Mouse (Mus musculus) A20 (cell line): Measurements from ENCODE around the gene Arl4c.

Experiments used
- DNase-seq: peaks from one replicate; pipeline ENCODE4 v3.0.0-alpha.2; 2011; ENCODE audit warnings: low read depth, low spot score

The Arl4c gene

GRCm38 (mm10) chr1:88701870-88702661, at the start of gene Arl4c:
TSS of gene Arl4c (minus strand) at chr1:88702221.
- DNase-seq = no peak

- DNase-seq = no peak
Observed at GRCm38 (mm10) chr1:88751332-88751731, 49.3 kb upstream of the Arl4c start.

- no peak for DNase-seq
Observed at GRCm38 (mm10) chr1:88750576-88750975, 48.6 kb upstream of the Arl4c start.

DNA sequence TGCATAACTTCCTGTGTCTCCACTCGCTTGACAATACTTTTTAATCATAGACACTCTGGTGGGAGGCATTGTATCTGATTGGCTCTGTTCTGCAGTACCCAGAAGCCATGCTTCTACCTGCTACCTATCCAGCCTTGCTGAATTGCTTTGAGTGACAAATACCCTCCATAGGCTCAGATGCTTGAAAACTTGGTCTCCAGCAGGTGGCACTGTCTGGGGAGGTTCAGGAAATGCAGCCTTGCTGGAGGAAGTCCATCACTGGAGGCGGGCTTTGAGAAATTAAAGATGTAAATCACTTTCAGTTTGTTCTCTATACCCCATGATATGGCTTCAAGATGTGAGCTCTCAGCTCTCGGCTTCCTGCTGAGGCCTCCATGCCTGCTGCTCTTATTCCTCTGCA, 48.1 kb upstream of the Arl4c start:
- DNase-seq = no peak

GRCm38 (mm10) chr1:88749106-88749505, 47.1 kb upstream of the Arl4c start:
- DNase-seq = no peak

GRCm38 (mm10) chr1:88745256-88745655, 43.2 kb upstream of the Arl4c start:
- peak; percentile 3 for DNase-seq

- DNase-seq = no peak
Observed at GRCm38 (mm10) chr1:88744261-88744660, 42.2 kb upstream of the Arl4c start.

DNA sequence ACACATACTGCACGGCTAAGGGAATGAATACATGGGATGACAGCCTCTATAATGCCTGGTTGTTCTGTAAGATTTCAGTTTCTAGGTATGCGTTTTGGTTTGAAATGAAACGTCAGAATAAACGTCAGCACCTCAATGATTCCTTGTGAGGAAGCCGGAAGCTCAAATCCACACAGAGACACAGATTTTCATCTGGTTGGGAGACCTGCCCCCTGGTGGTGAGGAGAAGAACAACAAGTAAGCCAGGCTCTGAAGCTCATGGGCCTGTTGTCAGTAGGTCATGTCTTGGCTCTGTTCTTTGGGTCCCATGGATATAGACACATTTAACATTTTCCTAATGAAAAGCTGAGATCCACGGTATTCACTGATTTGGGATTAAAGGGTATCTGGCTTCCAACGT, 40.4 kb upstream of the Arl4c start:
- DNase-seq = no peak

GRCm38 (mm10) chr1:88739546-88739945, 37.5 kb upstream of the Arl4c start:
- no peak for DNase-seq

GRCm38 (mm10) chr1:88738931-88739330, 36.9 kb upstream of the Arl4c start:
- DNase-seq = no peak

DNA sequence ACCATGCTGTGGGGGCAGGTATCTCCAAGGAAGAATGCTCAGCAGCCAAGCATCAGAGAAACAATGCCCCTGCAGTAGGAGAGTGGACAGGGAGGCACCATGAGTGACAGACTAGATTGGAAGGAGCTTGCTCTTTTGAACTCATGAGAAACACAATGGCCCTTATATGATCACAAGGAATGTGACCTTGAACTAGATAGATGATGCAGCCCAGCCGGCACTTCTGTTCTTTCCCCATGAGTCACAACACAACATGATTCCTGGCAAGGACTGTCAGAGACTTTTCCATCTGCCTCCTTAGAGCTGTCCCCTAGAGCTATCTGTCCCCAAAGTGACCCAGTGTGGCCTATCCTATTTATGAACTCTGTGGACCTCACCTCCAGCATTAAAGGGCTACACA, 27.5 kb upstream of the Arl4c start:
- no peak for DNase-seq

DNA sequence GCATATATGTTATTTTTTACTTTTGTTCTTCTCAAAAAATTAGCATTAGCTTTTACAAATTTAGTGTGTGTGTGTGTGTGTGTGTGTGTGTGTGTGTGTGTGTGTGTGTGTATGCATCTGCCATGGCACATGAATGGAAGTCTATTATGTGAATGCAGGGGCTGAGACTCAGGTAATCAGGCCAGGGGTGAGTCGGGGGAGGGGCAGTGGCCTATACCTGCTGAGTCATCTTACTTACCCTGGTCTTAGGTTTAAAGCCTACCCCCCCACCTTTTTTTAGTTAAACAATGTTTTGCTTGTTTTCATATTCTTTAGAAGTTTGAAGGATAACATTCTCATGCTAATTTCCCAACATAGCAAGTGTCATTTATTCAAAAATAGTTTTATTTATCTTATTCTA, 25.3 kb upstream of the Arl4c start:
- no peak for DNase-seq

DNA sequence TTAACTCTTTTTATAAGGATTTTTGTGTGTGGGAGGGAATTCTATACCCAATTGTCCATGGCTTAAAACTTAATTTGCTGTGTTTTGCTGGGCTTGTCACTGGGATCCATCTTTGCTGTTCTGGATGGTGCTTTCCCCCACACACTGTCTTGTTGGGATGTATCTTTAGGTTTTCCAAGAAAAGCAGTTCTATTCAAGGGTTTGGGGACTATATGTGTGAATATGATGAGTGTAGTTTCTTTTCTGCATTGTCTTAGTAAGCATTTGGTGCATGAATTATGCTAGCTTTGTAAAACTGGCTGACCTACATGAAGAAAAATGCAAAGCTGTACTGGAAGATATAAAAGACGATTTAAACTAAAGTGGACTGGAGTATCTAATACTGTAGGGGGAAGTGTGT, 23.7 kb upstream of the Arl4c start:
- DNase-seq = no peak

GRCm38 (mm10) chr1:88720626-88721229, 18.7 kb upstream of the Arl4c start:
- DNase-seq = no peak

- DNase-seq = no peak
Observed at GRCm38 (mm10) chr1:88718563-88718962, 16.5 kb upstream of the Arl4c start.

DNA sequence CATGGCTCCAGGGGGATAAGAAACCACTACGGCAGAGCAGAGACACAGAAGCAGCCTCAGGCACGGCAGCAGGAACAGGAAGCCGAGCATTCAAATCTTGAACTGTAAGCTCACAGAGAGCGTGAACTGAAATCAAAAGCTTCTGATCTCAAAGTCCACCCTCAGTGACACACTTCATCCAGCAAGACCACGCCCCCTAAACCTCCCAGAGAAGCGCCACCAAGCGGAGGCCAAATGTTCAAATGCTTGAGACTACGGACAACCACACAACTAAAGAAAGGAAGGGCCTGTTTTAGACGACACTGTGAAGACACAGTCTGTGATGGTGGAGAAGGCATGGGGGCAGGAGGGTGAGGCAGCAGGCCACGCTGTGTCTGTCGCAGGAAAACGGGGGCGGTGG, 15.7 kb upstream of the Arl4c start:
- no peak for DNase-seq

GRCm38 (mm10) chr1:88712011-88712410, 10.0 kb upstream of the Arl4c start:
- no peak for DNase-seq

GRCm38 (mm10) chr1:88708646-88709305, 6.8 kb upstream of the Arl4c start:
- no peak for DNase-seq

DNA sequence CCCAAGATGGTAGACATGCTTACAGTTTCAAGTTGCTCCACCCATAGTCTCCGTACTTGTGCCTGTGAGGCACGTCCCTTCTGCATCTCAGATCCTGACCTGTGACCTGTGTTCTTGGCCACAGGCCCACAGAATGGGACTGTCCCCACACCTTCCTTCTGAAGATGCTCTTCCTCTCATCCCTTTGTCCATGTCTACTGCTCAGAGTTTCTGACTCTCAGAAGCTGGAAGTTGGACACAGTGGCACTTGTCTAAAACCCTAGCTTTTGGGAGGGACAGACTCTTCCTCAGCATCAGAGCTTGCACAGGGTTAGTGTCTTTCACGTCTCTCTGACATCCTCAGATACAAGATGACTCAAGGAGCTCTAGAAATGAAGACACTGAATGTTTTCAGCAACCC, 6.2 kb upstream of the Arl4c start:
- DNase-seq = no peak

DNA sequence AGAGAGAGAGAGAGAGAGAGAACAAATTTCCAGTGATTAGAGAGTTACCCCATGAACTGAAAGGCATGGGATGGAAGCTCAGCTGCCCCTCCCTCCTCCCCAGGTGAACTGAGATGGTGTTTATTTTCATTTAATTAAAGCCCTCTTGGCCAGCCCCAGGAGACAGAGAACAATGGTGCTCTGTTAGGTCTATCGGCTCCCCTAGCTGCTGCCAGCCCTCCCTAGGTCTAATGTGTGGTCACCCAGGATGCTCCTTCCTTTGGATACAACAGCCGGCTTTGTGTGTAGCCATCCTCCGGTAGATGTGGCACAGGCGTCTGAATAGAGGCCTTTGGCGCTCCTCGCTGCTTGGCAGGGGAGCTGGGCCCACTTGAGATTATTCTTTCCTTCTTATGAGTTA, 5.5 kb upstream of the Arl4c start:
- DNase-seq = no peak

DNA sequence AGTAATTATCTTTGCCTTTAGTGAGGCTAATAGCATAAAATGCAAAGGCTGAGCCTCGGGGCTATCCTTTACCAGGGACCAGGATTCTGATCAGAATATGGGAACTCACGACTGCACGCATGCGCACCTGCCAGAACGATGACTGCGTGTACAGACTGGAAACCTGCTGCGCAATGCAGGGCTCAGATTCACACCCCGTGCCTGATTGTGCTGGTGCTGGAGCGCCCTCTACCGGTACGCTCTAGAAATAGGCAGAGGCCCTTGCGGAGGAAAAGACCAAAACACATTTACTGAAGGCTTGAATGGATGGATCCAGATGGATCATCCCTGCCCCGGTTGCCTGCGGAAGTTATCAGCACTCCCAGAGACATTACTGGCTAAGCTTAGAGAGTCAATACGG, 3.8 kb upstream of the Arl4c start:
- DNase-seq = no peak

DNA sequence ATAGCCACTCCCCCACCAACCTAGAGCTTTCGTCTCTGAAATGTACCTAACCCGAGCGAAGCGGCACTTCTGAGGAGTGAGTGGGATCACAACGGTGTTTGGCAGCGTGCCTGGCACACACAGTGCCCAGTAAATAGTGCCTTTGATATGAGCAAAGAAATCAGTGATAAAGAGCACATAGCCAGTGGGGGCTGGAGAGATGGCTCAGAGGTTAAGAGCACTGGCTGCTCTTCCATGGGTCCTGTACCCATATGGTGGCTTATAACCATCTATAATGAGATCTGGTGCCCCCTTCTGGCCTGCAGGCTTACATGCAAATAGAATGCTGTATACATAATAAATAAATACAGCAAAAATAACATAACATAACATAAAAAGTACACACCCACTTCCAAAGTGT, 3.0 kb upstream of the Arl4c start:
- no peak for DNase-seq
